Mouse (Mus musculus): ENCODE results near the gene Pex26. TPM values are rescaled to one million over a fixed set of nuclear protein-coding genes. Genes with fewer than 3 reads are reported as not detected.

The Pex26 gene
- total RNA-seq, 2 experiments from 2014 or later, result 11.4 to 12.8 TPM

DNA sequence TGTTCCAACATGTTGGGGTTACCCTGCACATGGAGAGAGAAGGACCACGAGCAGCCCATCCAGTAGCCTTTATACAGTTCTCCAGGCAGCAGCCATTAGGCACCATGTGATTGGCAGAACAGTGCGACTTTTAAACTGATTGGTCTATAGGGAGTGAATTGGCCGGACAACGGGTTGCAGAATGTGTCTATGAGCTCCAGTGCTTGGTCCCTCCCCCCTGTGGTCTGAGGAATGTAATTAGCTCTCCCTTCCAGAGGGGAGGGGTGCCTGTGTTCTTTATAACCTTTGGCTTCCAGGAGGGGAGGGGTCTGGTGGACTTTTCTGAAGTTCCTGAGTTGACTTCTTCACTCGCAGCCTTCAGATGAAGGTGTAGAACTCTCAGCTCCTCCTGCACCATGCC, 18.6 kb downstream of the Pex26 start:
- no peak for DNase-seq (ENCODE audit: low spot score in 2 of 2)

- no peak for DNase-seq (ENCODE audit: low spot score in 2 of 2)
Observed at GRCm38 (mm10) chr6:121206481-121206880, 23.0 kb downstream of the Pex26 start.

- DNase-seq (ENCODE audit: low spot score in 2 of 2), result no peak
Observed at GRCm38 (mm10) chr6:121209584-121209983, 26.1 kb downstream of the Pex26 start.

GRCm38 (mm10) chr6:121210149-121210925, 26.9 kb downstream of the Pex26 start, which contains the start of gene Tuba8:
Gene Tuba8, plus strand, starts transcription at chr6:121210696.
- DNase-seq (ENCODE audit: low spot score in 2 of 2), result peak; percentile 45 to 47

DNA sequence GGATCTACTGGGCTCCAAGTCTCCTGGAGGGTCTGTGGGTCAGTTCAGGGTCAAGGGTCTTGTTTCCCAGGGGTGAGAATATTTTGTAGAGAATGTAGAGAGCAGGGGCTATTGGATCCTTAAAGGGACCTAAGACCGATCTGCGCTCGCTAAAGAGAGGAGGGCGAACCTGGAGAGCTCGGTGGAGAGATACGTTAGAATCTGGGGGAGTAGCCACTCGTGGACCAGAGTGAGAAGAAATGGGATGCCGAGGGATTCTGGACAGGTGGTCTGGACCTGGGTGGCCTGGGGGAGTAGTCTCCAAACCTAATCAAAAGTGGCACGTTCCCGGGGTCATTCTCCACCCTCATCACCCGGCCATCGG, 27.4 kb downstream of the Pex26 start:
- DNase-seq (ENCODE audit: low spot score in 2 of 2), result no peak

DNA sequence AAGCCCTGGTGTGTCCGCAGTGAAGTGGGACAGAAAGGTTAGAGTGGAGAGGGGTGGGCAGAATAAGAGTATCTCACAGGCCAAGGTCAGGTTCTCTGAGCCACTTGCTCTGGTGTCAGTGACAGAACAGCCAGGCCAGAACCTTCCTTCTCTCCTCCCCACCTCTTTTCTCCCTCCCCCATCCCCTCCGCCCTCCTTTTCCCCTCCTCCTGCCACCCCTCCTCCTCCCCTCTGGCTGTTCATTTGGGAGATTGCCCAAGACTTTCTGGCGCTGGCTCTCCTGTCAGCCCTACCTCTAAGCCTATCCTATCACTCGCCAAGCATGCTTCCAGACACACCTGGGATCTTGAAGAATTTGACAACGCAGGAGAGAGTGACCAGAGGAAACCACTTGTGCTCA, 28.3 kb downstream of the Pex26 start:
- no peak for DNase-seq (ENCODE audit: low spot score in 2 of 2)

- no peak for DNase-seq (ENCODE audit: low spot score in 2 of 2)
Observed at GRCm38 (mm10) chr6:121212988-121213387, 29.5 kb downstream of the Pex26 start.

DNA sequence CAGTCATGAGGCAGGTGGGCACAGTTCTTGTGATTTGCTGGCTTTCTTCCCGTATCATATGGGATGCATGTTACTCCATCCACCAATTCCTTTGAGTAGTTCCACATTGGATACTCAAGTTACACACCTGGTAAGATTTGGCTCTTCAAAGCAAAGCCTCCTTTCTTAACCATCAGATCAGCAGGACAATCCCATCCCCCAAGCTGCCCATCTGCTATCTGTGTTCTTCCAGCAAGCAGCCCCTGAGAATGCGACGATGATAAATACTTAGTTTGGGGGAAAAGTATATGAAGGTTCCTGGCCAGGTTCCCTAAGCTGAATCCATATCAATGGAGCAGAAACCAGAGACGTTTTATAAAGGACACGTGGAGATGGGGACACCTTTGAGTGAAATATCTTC, 30.8 kb downstream of the Pex26 start:
- DNase-seq (ENCODE audit: low spot score in 2 of 2), result no peak

DNA sequence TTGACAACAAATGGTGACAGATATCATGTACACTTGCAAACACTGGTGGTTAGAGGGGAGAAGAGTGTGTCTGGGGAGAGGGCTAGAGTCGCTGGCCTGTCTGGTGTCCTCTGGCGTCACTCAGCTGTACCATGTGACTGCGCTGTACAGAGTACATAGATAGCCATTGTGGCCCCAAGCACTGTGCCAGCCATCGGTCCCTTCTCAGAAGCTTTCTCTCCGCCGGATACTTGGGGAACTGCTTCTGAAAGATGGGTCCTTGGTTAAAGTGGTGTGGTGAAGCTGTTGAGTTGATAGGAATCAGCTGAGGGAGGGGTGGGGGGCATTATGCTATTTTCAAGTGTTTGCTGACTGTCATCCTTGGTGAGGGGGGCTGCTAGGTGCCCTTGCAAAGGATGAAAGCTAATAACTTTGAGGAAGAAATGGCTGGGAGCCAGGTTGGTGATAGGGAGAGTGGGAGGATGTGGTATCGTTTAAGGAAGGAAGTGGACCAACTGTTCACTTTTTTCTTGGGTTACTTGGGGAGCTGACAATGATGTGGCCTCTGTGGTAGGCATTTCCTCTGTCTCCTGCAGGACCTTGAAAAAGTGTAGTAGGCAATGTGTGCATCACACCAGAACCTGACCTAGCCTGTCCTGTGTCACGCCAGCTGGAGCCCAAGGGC, 31.3 kb downstream of the Pex26 start:
- no peak for DNase-seq (ENCODE audit: low spot score in 2 of 2)

GRCm38 (mm10) chr6:121215336-121215735, 31.9 kb downstream of the Pex26 start:
- no peak for DNase-seq (ENCODE audit: low spot score in 2 of 2)

GRCm38 (mm10) chr6:121215896-121216295, 32.4 kb downstream of the Pex26 start:
- DNase-seq (ENCODE audit: low spot score in 2 of 2), result no peak

GRCm38 (mm10) chr6:121216589-121217255, 33.3 kb downstream of the Pex26 start:
- no peak for DNase-seq (ENCODE audit: low spot score in 2 of 2)

- DNase-seq (ENCODE audit: low spot score in 2 of 2), result no peak
Observed at GRCm38 (mm10) chr6:121218002-121218401, 34.5 kb downstream of the Pex26 start.

GRCm38 (mm10) chr6:121219406-121219805, 35.9 kb downstream of the Pex26 start:
- no peak for DNase-seq (ENCODE audit: low spot score in 2 of 2)

DNA sequence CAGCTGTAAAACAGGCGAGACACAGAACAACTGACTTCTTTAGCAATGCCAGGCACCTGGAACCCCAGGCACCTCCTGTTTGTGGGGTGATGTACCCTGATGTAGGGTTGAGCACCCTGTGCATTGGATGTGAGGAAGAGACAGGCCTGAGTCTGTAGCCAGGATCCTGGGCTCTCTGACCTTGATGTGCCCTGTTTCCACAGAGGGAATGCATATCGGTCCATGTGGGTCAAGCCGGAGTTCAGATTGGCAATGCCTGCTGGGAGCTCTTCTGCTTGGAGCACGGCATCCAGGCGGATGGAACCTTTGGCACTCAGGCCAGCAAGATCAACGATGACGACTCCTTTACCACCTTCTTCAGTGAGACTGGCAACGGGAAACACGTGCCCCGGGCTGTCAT, 36.7 kb downstream of the Pex26 start:
- no peak for DNase-seq (ENCODE audit: low spot score in 2 of 2)

- no peak for DNase-seq (ENCODE audit: low spot score in 2 of 2)
Observed at GRCm38 (mm10) chr6:121221876-121222597, 38.6 kb downstream of the Pex26 start.

GRCm38 (mm10) chr6:121223001-121223400, 39.5 kb downstream of the Pex26 start:
- no peak for DNase-seq (ENCODE audit: low spot score in 2 of 2)

GRCm38 (mm10) chr6:121224067-121224466, 40.6 kb downstream of the Pex26 start:
- DNase-seq (ENCODE audit: low spot score in 2 of 2), result no peak

DNA sequence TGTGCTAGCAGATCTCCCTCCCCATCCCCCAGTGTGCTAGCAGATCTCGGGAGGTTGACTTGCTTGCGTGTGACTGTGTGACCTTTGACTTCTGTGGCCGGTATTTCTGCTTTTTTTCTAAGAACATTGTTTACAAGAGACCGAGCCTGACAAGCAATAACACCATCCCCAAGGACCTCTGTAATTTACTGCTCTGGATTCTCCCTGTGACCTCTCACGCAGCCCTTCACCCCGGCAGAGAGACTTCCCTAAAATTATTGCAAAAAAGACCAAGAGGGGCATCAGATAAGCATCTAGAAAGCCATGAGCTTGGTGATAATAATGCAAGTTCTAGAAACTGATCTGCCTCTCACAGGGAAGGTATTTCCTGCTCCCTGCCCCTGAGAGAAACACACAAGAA, 41.5 kb downstream of the Pex26 start:
- no peak for DNase-seq (ENCODE audit: low spot score in 2 of 2)

GRCm38 (mm10) chr6:121226043-121226442, 42.6 kb downstream of the Pex26 start:
- no peak for DNase-seq (ENCODE audit: low spot score in 2 of 2)

- DNase-seq (ENCODE audit: low spot score in 2 of 2), result no peak
Observed at GRCm38 (mm10) chr6:121226744-121227143, 43.3 kb downstream of the Pex26 start.

DNA sequence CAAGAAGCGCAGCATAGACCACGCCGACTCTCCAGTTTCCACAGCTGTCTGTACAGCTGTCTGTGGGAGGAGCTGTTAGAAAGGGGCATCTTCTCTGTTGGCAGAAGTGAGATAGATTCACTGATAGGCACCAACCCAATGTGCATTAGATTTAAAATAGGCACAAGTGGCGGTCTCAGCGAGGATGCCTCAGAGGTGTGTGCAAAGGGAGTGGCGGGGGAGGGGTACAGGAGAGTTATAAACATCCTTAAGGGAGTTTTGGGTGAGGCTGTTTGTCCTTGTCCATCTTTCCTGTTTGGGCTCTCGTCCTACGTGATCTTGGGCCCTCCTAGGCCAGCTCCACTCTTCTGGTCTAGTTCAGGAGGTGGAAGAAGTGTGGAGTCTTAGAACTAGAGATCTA, 45.0 kb downstream of the Pex26 start:
- DNase-seq (ENCODE audit: low spot score in 2 of 2), result no peak
